Mouse (Mus musculus): Measurements from ENCODE around the gene Prrc2a. TPM values are rescaled to one million over a fixed set of nuclear protein-coding genes. Genes with fewer than 3 reads are reported as not detected.
A peak's percentile ranks its signal among the peaks of the same experiment; 100 is the strongest.

Prrc2a gene
- total and polyA plus RNA-seq, 3 experiments = 71.0 to 663 (median 87.6) TPM

GRCm38 (mm10) chr17:35195631-35196320 lies 31.1 kb upstream of the Prrc2a start (continued):
- TF ChIP-seq ZNF384 (IDR thresholded peaks at IDR 0.05; ENCODE audit: low read depth, low read length) (no peak), MAZ (IDR thresholded peaks at IDR 0.05; ENCODE audit: low read depth, low read length) (peak; percentile 94), JUND (IDR thresholded peaks at IDR 0.05; ENCODE audit: low read depth, low read length) (no peak), CHD2 (IDR thresholded peaks at IDR 0.05; ENCODE audit: low read length) (no peak)

GRCm38 (mm10) chr17:35194844-35195630 lies 30.3 kb upstream of the Prrc2a start:
- Histone ChIP-seq H3K27me3 (ENCODE audit: control insufficient read depth in 1 of 2, insufficient read depth in 2 of 2, low read length in 2 of 2) (no peaks in the 10 kb centered on the region), H3K36me3 (ENCODE audit: control insufficient read depth in 1 of 2, insufficient read depth in 2 of 2, low read length in 2 of 2) (peaks cover 0 to 18% of the 10 kb centered on the region in 2 experiments; a peak in 2 of 4 replicates), H3K27ac (ENCODE audit: control insufficient read depth, low read depth, low read length) (no peak overlapping the region), H3K4me1 (ENCODE audit: control insufficient read depth in 1 of 2, insufficient read depth in 2 of 2, low read length in 2 of 2) (peaks cover 11 to 23% of the 10 kb centered on the region in 2 experiments), H3K79me2 (ENCODE audit: control insufficient read depth, insufficient read depth, low read length, poor library complexity) (peaks cover 5% of the 10 kb centered on the region; the same call in 1 of the 2 replicates), H3K9ac (ENCODE audit: control insufficient read depth, low read depth, low read length, poor library complexity, severe bottlenecking) (peak overlapping the region; percentile 71), H3K9me3 (replicated peaks; ENCODE audit: insufficient read depth, low read length) (no peaks in the 10 kb centered on the region), H3K4me3 (ENCODE audit: control insufficient read depth in 1 of 2, insufficient read depth in 1 of 2, low read depth in 2 of 2, low read length in 2 of 2) (peak overlapping the region; percentile 71 to 74)
- DNase-seq (ENCODE audit: low read depth, low spot score) = no peak
- no peak for TF ChIP-seq SMC3 (IDR thresholded peaks at IDR 0.05; ENCODE audit: low read depth, low read length)
- no peak for TF ChIP-seq TCF12 (IDR thresholded peaks at IDR 0.05; ENCODE audit: low read depth, low read length)
- TF ChIP-seq NRF1 (IDR thresholded peaks at IDR 0.05; ENCODE audit: insufficient read depth, low read depth, low read length, poor library complexity, severe bottlenecking) = no peak
- TF ChIP-seq MYB (IDR thresholded peaks at IDR 0.05; ENCODE audit: low read depth, low read length) = no peak
- TF ChIP-seq ETS1 (IDR thresholded peaks at IDR 0.05; ENCODE audit: low read depth, low read length) = no peak
- TF ChIP-seq UBTF (IDR thresholded peaks at IDR 0.05; ENCODE audit: borderline replicate concordance, insufficient read depth, low read depth, low read length) = no peak
- no peak for TF ChIP-seq GATA1 (IDR thresholded peaks at IDR 0.05; ENCODE audit: low read depth, low read length)
- no peak for TF ChIP-seq NELFE (IDR thresholded peaks at IDR 0.05; ENCODE audit: low read depth, low read length)
- TF ChIP-seq USF2 (IDR thresholded peaks at IDR 0.05; ENCODE audit: borderline replicate concordance in 1 of 2, insufficient read depth in 1 of 2, low read depth in 1 of 2, low read length in 2 of 2) = no peak
